Mouse (Mus musculus): ENCODE measurements at regions not wholly inside any gene's neighbourhood (a gene's known extent, or its start where the extent isn't known, plus 50 kb on each side); places are given as distances from the start of the nearest gene placed in this dataset.

GRCm38 (mm10) chr3:117520461-117520860 is 54.2 kb upstream of the Plppr5 start:
- no peak for DNase-seq

DNA sequence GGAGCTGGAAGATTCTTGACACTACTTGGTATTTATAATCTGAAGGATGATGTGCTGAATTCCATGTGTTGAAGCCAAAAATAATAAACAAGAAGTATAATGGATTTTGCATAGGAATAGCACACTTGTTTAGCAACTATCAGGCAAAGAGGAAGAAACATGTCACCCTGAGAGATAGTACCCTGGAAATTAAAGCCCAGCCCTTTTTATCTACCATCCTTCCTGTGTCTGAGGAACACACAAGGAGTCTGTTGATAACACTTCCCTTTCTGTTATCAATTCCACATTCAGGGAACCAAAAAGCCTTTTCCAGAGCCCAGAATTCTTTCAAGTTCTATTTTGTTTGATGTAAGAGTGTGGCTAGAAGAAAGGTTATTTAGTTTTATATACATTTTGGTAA is 66.5 kb upstream of the Plppr5 start:
- DNase-seq, result no peak

DNA sequence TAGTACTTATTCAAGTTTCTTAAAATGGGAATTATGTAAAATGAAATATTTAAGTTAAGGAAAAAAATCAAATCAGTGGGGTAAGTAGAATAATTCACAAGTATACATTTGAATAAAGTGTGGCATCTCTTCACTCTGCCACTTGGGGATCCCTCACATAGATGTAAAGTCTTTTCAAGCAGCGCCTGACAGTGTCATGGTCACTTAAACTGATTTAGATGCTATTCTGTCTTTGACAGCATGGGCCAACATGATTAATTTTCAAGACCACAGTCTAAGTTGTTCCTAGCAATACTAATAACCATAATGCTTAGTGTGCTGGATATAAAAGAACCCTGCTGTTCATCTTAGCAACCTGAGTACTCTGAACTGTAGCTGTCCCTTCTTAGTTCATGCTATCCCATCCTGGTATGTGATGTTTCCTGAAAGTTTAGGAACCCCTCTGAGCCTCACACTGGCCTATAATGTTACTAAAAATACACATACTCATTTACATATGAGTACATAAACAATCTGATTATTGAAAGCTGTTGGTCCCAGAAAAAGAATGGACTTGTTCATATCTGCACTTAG is 68.4 kb upstream of the Plppr5 start:
- no peak for DNase-seq

GRCm38 (mm10) chr3:117501107-117501506 is 73.5 kb upstream of the Plppr5 start:
- DNase-seq, result no peak

GRCm38 (mm10) chr3:117498138-117498897 is 76.3 kb upstream of the Plppr5 start:
- DNase-seq, result no peak

DNA sequence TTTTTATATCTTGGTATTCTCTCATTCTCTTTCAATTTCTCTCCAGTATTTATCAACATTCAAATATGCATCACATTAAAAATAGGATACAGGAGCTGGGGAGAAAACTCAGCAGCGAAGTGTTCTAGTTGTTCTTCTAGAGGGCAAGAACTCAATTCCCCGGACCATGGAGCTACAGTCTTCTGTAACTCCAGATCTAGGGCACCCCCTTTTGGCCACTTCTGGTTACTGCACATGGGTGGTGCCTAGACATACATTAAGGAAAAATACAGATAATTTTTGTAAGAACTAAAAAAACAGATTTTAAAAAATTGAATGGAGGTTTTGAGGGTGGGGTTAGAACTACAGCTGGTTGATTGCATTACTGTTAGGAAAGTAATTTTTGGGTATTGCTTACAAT is 80.5 kb upstream of the Plppr5 start:
- DNase-seq, result peak; percentile 17 to 63

GRCm38 (mm10) chr3:117487281-117488027 is 87.2 kb upstream of the Plppr5 start:
- no peak for DNase-seq

DNA sequence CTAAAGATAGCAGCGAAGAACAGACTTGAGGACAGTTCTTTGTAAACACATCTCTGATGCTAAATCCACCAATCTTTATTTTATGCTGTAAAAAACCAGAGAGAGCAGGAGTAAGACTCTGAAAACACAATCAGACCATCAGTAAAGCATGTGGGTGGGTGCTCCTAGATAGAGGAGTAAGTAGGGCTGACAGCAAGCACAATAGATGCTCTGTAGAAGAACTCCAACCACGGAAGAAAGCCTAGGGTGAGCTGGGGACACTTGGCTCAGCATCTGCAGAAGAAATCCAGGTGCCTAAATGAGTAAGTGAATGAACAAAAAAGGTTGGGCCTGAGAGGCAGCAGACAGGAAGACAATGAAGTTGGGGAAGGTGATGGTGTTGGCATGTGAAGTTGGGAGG is 88.3 kb upstream of the Plppr5 start:
- no peak for DNase-seq

DNA sequence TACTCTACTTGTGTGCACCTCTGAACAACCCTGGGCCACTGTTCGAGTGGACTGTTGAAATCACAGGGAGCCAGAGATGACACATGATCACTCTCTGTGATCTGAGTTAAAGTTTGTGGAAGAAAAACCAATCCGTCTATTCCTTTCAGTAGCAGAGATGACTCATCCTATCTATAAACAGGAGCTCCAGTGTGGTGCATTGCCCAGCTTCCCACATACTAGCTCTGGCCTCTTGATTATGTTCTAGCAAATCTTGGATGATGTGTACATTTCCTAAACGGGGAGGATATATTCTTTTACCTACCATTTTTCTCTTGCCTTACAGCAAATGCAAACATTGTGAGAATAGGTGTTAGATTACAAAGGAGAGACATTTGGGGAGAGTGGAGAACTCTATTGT is 94.5 kb upstream of the Plppr5 start:
- no peak for DNase-seq

- no peak for DNase-seq
These were observed 98.8 kb upstream of the Plppr4 start for GRCm38 (mm10) chr3:117459507-117459906.

GRCm38 (mm10) chr3:117450559-117450958 is 89.9 kb upstream of the Plppr4 start:
- no peak for DNase-seq

- no peak for DNase-seq
These were observed 81.2 kb upstream of the Plppr4 start for GRCm38 (mm10) chr3:117441887-117442286.

DNA sequence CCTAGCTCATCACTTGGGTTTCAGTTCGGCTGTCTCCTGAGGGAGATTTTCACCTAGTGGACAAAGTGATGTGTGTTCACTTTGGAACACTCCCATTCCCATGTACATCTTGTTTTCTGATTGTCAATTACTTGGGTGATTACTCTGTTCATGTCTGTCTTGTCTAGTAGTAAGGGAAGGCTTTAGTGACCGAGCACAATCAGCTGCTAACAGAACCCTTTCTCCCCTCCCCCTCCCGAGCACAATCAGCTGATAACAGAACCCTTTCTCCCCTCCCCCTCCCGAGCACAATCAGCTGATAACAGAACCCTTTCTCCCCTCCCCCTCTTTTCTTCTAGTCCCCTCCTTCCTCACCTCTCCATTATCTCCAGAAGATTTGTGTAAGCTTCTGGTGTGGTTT is 79.6 kb upstream of the Plppr4 start:
- no peak for DNase-seq

DNA sequence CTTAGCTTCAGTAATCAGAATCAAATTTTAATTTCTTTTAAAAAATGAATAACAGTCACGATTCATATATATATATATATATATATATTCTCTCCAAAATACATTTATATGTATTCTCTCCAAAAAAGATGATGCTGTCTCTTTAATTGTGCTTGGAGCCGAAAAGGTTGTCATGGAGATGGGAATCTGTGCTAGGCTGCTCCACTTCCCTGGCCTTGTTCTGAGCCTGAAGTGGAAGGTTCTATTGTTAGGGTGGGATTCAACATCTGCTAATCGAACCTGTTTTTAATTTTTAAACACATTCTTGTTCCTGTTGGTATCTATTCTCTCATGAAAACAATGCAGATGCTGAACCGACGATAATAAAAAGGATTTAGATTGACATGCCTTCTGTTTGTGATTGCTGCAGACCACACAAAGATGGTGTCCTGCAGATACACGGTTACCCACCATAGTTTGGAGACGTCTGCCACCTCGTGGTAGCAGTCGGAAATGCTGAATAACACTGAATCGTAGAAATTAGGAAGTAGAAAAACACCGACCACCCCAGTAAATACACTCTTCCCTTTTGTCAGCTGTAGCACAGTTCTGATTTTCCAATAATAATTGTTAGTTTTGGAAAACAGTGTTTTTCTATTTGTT is 77.9 kb upstream of the Plppr4 start:
- peak; percentile 73 to 86 for DNase-seq

DNA sequence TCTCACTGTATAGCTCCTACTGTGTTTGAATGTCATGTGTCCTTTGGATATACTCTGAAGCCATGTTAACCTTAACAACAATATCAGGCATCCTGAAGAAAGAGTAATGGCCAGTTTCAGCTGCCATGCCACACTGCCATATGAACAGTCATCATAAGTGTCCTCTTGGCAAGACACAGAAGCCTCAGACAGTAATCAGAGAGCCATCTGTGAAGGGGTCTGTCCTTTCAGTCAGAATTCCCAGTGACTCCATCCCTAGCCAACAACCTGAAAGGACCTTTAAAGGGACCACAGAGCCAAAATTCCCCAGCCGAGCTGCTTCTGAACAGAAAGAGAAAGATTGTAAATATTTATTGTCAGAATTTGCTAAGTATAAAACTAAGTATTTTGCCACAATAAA is 63.9 kb upstream of the Plppr4 start:
- DNase-seq, result peak in 1 of 2 experiments; percentile 9

DNA sequence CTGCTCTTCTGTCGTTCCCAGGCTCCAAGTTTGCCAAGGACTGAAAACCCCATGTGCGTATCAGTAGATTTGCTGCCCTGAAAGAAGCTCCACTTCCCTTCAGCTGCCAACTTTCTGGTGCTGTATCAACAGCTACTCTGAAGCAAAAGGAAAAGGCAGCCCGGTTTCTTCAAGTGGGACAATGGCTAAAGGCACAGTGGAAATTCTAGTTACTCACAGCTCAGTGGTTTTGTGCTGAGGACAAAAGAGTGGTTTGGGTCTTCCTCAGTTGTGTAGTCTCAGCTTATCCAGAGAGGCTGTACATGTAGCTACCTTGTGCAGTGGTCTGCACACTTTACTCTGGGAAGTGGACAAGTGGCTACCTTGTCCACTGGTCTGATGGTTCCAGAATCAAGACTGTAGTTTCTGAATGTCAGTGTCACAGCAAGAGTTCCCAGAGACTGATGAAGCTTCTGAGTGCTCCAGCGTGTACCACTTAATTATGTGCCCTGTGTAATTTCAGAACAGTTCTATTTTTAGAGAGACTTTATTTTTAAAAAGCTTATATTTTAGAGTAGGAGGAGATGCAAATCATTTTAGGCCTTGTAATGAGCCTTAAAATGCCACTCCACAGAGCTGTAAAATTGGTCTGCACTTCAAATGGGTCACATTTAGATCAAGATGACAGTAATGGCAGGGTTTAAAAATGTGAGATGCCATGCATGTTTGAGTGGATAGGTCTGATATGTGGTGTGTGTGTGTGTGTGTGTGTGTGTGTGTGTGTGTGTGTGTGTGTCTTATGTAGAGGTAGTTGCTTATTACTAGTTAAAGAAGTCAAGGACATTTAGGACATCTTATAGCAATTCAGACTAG is 52.4 kb upstream of the Plppr4 start:
- no peak for DNase-seq

All from cerebellum, postnatal 25 days (tissue).